Mouse (Mus musculus) embryonic stem cell, embryonic (primary cell): ENCODE measurements around the gene Rfpl4.

ENCODE experiments used
- CTCF ChIA-PET, 4 experiments: fragments of 300-600 bp in 2 of 4; fragments of 350-600 bp in 2 of 4; sonication (Branson Sonifier 250); formaldehyde crosslinking; loops; one replicate each; lab custom pipeline; 2022; ENCODE audit warnings: inconsistent platforms in 2 of 4; lab: Charles Lee
- POLR2A ChIA-PET, 4 experiments: fragments of 300-600 bp in 2 of 4; fragments of 350-600 bp in 2 of 4; sonication (Branson Sonifier 250); formaldehyde crosslinking; loops; one replicate each; lab custom pipeline; 2022; ENCODE audit warnings: antibody characterized with exemption in 4 of 4, inconsistent platforms in 1 of 4; lab: Charles Lee

Gene Rfpl4

GRCm38 (mm10) chr7:5060944-5061773 is 55.6 kb downstream of the Rfpl4 start:
- CTCF ChIA-PET = interaction anchor here (0.6 to 2.9 kb wide), 29 partner anchors 10 to 537 kb away, joined by 3 to 33 read pairs (median 4); partner anchors contain the start of genes Fiz1 (in 2 of the 4), Gm44973 (in 2 of the 4), Ccdc106 (in 1 of the 4) and Rasl2-9 (in 1 of the 4)
- POLR2A ChIA-PET = interaction anchor here (0.6 to 10.0 kb wide), 78 partner anchors 8 to 1916 kb away, joined by 3 to 240 read pairs (median 4); partner anchors contain the start of genes Fiz1 (in 4 of the 4), Gm44973 (in 4 of the 4), Zfp580 (in 4 of the 4) and Ccdc106 (in 3 of the 4)

DNA sequence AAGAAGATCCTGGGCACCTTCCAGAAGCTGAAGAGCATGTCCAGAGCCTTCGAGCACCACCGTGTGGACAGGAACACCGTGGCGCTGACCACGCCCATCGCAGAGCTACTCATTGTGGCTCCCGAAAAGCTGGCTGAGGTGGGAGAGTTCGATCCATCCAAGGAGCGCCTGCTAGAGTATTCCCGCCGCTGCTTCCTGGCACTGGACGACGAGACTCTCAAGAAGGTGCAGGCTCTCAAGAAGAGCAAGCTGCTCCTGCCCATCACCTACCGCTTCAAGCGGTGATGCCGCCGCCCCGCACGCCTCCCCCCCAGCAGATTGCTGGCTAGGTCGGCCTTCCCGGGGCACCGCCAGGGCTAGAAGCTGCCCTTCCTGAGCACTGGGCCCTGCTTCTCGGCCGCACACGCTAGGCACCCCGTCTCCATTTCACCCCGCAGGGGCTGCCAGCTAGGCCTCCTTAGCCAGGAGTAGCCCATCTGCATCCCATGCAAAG is 56.5 kb downstream of the Rfpl4 start:
- ChIA-PET CTCF (interaction anchor here (0.6 to 2.9 kb wide), 35 partner anchors 9 to 1067 kb away, joined by 3 to 33 read pairs (median 3); partner anchors contain the start of genes Fiz1 (in 2 of the 4), Gm44973 (in 2 of the 4), Zfp784 (in 2 of the 4) and Ccdc106 (in 1 of the 4)), POLR2A (interaction anchor here (0.6 to 10.0 kb wide), 50 partner anchors 8 to 1302 kb away, joined by 3 to 240 read pairs (median 5); partner anchors contain the start of genes Zfp580 (in 4 of the 4), Ube2s (in 3 of the 4), Ccdc106 (in 2 of the 4) and Cox6b2 (in 2 of the 4))
